Mouse (Mus musculus) kidney, adult 2 months (tissue): ENCODE data around the gene Plcb1.

Experiments
- CTCF ChIP-seq: fragments of 200-500 bp; conservative IDR thresholded peaks from 2 replicates; pipeline ENCODE4 v1.5.1; 2011; ENCODE audit warnings: low read depth, mild to moderate bottlenecking, control low read depth, low read length, moderate library complexity, mixed read lengths; ENCODE audit not compliant: insufficient read depth, insufficient read length
- POLR2A ChIP-seq: fragments of 200-500 bp; IDR thresholded peaks from one replicate; pipeline ENCODE4 v1.6.1; 2011; ENCODE audit warnings: low read depth, low read length, control low read depth

- TF ChIP-seq POLR2A (no peak), CTCF (no peak)
Observed at GRCm38 (mm10) chr2:134937666-134938065, 151.8 kb downstream of the Plcb1 start.
